Mouse (Mus musculus): ENCODE measurements at regions not wholly inside any gene's neighbourhood (a gene's known extent, or its start where the extent isn't known, plus 50 kb on each side); places are given as distances from the start of the nearest gene placed in this dataset.
A peak's percentile ranks its signal among the peaks of the same experiment; 100 is the strongest.

DNA sequence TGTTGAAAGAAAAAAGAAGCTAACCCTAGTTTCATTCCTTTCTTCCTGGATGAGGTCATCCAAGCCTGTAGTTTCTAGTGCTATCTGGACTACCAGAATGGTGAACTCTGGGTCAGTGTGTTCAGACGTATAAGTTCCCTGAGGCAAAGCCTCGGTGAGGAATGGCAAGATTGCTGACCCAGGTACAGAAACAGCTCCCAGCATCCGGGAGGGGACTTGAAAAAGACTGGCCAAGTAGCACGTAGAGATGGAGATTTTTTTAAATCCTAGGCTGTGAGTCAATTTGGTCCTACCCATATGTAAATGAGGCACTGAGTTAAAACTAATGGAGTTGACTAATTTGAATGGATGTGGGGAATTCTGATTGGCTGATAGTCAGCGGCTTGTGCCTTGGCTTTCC is 55.0 kb upstream of the Gm11084 start:
- ATAC-seq (ENCODE audit: low read depth) = no peak
- no peaks in the 10 kb centered on the region for H3K27me3 ChIP-seq (ENCODE audit: control insufficient read depth, insufficient read depth, low read length)
- WGBS = 37% methylated on average over 5 of the region's 5 CpGs
- no peak overlapping the region for H3K9ac ChIP-seq (replicated peaks; ENCODE audit: low read depth, low read length)
- H3K27ac ChIP-seq (ENCODE audit: low read depth, low read length) = no peak overlapping the region
- no peaks in the 10 kb centered on the region for H3K36me3 ChIP-seq (ENCODE audit: control insufficient read depth, insufficient read depth, low read length)
- no peaks in the 10 kb centered on the region for H3K4me1 ChIP-seq (ENCODE audit: control insufficient read depth, insufficient read depth, low read length)
- no peak overlapping the region for H3K4me2 ChIP-seq (ENCODE audit: low read depth, low read length)
- no peaks in the 10 kb centered on the region for H3K9me3 ChIP-seq (ENCODE audit: control insufficient read depth, low read length)
- H3K4me3 ChIP-seq (ENCODE audit: low read depth, low read length) = no peak overlapping the region

DNA sequence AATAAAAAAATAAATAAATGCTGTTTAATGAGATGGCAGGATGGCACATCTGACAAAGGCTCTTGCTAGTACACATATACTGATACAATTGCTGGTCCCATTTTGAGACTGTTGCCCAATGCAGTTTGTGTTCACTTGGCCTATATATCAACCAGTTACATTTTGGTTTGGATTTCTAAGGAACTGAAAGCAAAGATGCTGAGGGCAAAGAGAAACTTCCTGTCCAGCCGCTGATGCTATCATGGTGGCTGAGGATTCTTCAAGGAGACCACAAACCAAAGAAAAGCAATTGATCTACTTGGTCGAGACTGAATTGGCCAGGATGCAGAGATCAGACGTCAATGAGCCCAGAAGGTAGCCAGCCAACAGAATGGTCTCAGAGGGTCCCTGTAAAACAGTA is 53.5 kb upstream of the Gm11084 start:
- H3K4me1 ChIP-seq (ENCODE audit: control insufficient read depth, insufficient read depth, low read length) = no peaks in the 10 kb centered on the region
- H3K36me3 ChIP-seq (ENCODE audit: control insufficient read depth, insufficient read depth, low read length) = no peaks in the 10 kb centered on the region
- H3K27ac ChIP-seq (ENCODE audit: low read depth, low read length) = no peak overlapping the region
- H3K4me2 ChIP-seq (ENCODE audit: low read depth, low read length) = no peak overlapping the region
- no peaks in the 10 kb centered on the region for H3K27me3 ChIP-seq (ENCODE audit: control insufficient read depth, insufficient read depth, low read length)
- no peak for ATAC-seq (ENCODE audit: low read depth)
- no peak overlapping the region for H3K4me3 ChIP-seq (ENCODE audit: low read depth, low read length)
- no peak overlapping the region for H3K9ac ChIP-seq (replicated peaks; ENCODE audit: low read depth, low read length)
- H3K9me3 ChIP-seq (ENCODE audit: control insufficient read depth, low read length) = no peaks in the 10 kb centered on the region
- WGBS = 87% methylated on average over 3 of the region's 3 CpGs

DNA sequence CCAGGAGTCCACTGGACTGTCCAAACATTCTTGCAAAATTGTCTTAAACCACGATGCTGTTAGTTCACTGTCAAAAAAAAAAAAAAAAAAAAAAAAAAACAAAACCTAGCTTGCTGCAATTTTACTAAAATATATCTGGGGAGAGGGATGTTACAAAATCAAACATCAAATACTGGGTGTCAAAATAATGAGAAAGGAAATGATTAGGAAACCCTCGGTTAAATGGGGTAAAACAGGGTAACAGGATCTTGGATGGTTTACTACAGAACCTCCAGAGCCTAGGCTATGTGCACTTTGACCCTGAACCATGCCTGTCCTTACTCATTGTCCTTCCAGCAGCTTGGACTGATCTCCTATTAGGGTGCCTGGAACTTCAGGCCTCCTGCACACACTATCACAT is 52.8 kb upstream of the Gm11084 start:
- no peaks in the 10 kb centered on the region for H3K36me3 ChIP-seq (ENCODE audit: control insufficient read depth, insufficient read depth, low read length)
- no peak for ATAC-seq (ENCODE audit: low read depth)
- H3K27me3 ChIP-seq (ENCODE audit: control insufficient read depth, insufficient read depth, low read length) = no peaks in the 10 kb centered on the region
- H3K4me3 ChIP-seq (ENCODE audit: low read depth, low read length) = no peak overlapping the region
- no peak overlapping the region for H3K4me2 ChIP-seq (ENCODE audit: low read depth, low read length)
- H3K9ac ChIP-seq (replicated peaks; ENCODE audit: low read depth, low read length) = no peak overlapping the region
- no peaks in the 10 kb centered on the region for H3K9me3 ChIP-seq (ENCODE audit: control insufficient read depth, low read length)
- H3K27ac ChIP-seq (ENCODE audit: low read depth, low read length) = no peak overlapping the region
- WGBS = 66% methylated on average over 2 of the region's 2 CpGs
- H3K4me1 ChIP-seq (ENCODE audit: control insufficient read depth, insufficient read depth, low read length) = no peaks in the 10 kb centered on the region

DNA sequence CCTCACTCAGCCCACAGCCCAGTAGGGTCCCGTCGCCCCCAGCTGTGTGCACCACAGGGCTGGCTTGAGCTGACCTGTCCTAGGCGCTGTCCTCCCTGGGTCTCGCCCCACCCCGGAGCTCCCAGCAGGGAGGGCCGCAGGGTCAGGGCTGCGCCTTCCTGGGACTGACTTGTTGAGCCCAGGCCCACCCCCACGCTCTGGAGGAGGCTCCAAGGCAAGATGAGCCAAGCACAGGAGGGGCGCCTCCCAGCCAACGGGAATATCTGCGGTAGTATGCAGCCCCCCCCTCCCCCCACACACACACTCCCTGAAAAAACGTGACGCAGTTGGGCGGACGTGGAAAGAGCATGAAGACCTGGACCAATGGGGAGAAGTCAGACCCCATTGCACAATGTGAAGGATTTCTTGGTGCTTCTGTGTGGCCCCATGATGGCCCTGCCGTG is 51.8 kb upstream of the Gm11084 start:
- no peak for ATAC-seq (ENCODE audit: low read depth)
- Histone ChIP-seq H3K4me3 (ENCODE audit: low read depth, low read length) (no peak overlapping the region), H3K4me1 (ENCODE audit: control insufficient read depth, insufficient read depth, low read length) (no peaks in the 10 kb centered on the region), H3K27ac (ENCODE audit: low read depth, low read length) (no peak overlapping the region), H3K4me2 (ENCODE audit: low read depth, low read length) (peak overlapping the region; percentile 32; the same call in 1 of the 2 replicates), H3K9me3 (ENCODE audit: control insufficient read depth, low read length) (no peaks in the 10 kb centered on the region), H3K9ac (replicated peaks; ENCODE audit: low read depth, low read length) (no peak overlapping the region), H3K27me3 (ENCODE audit: control insufficient read depth, insufficient read depth, low read length) (no peaks in the 10 kb centered on the region), H3K36me3 (ENCODE audit: control insufficient read depth, insufficient read depth, low read length) (no peaks in the 10 kb centered on the region)
- WGBS = 23% methylated on average over 16 of the region's 16 CpGs

DNA sequence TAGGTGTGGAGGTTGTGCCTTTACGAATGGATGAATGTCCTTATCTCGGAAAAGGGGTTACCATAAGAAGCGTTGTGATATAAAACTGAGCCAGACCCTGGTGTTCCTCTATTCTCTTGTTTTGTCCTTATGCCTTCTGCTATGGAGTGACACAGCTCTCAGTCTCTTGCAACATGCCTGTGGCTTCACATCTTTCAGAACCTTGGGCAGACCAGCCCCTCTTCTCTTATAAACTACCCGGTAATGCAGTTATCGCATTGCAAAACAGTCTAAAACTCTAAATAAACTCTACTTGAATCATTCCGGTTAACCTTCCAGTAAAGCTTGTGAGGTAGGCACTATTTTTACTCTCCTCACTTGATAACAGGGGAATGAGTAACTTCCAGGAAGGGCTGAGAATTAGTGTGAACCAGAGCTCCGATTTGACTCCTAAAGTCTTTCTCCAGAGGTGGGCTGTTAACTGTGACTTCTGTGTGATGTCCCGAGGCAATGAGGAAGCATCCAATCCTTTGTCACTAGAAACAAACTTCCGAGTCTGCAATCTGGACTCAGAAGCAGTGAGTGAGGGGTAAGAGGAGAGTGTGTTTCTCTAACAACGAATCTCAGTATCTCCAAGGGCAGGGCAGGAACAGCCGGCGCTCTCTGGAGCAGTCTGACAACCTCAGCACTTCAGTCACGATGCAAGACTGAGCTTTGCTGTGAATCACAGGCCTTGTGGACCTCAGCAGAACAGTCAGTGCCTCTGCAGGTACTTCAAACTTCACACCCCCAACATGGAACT is 50.9 kb upstream of the Gm11084 start:
- Histone ChIP-seq H3K36me3 (ENCODE audit: control insufficient read depth, insufficient read depth, low read length) (no peaks in the 10 kb centered on the region), H3K9me3 (ENCODE audit: control insufficient read depth, low read length) (no peaks in the 10 kb centered on the region), H3K9ac (replicated peaks; ENCODE audit: low read depth, low read length) (no peak overlapping the region), H3K4me1 (ENCODE audit: control insufficient read depth, insufficient read depth, low read length) (no peaks in the 10 kb centered on the region), H3K4me2 (ENCODE audit: low read depth, low read length) (no peak overlapping the region), H3K27ac (ENCODE audit: low read depth, low read length) (no peak overlapping the region), H3K27me3 (ENCODE audit: control insufficient read depth, insufficient read depth, low read length) (no peaks in the 10 kb centered on the region), H3K4me3 (ENCODE audit: low read depth, low read length) (no peak overlapping the region)
- 62% methylated on average over 13 of the region's 13 CpGs for WGBS
- no peak for ATAC-seq (ENCODE audit: low read depth)
